15 mouse cellular contexts compared by ENCODE assay signal in genomic region chr6:26490321-26490720, GRCm38 (mm10).
"Had no signal": no experiment of that assay in that cellular context is flagged by ENCODE, and none has a peak within 500 bp of the region (broad histone marks: within the 10 kb centered on the region; RNA-seq: fewer than 3 reads in every experiment).

No protein-coding gene starts in this region.

- H3K27ac ChIP-seq: neural tube, embryonic 15.5 days; stomach, embryonic 15.5 days; stomach, postnatal 0 days had no signal

- H3K27me3 ChIP-seq: neural tube, embryonic 15.5 days; stomach, embryonic 15.5 days had no signal

- DNase-seq: retina, postnatal 1 day; right cerebral cortex, adult 18-20 months; right cerebral cortex, postnatal 14 days; right cerebral cortex, postnatal 25 days; right cerebral cortex, postnatal 4 days; spleen, adult 18-20 months; thymus, adult 18-20 months; thymus, adult 2 months; thymus, postnatal 14 days; thymus, postnatal 25 days; thymus, postnatal 36 days; thymus, postnatal 4 days had no signal

- H3K36me3 ChIP-seq: neural tube, embryonic 15.5 days; stomach, embryonic 15.5 days had no signal

- H3K9ac ChIP-seq: neural tube, embryonic 15.5 days; stomach, embryonic 15.5 days had no signal

- H3K4me1 ChIP-seq: neural tube, embryonic 15.5 days; stomach, embryonic 15.5 days had no signal

- H3K4me3 ChIP-seq: neural tube, embryonic 15.5 days; stomach, embryonic 15.5 days had no signal

- H3K4me2 ChIP-seq: neural tube, embryonic 15.5 days; stomach, embryonic 15.5 days had no signal

- H3K9me3 ChIP-seq: neural tube, embryonic 15.5 days; stomach, embryonic 15.5 days had no signal
